Mouse (Mus musculus): ENCODE results near the gene Mcm2. TPM values are rescaled to one million over a fixed set of nuclear protein-coding genes. Genes with fewer than 3 reads are reported as not detected.

The Mcm2 gene
- polyA plus RNA-seq, 1 experiment from 2014 or later, result 119 TPM

GRCm38 (mm10) chr6:88893559-88893958 lies 5.0 kb downstream of the Mcm2 start:
- ATAC-seq (replicated peaks; ENCODE audit: insufficient number of reproducible peaks, low FRiP score, low TSS enrichment), result no peak
- 65% methylated on average over 5 of the region's 5 CpGs for WGBS (ENCODE audit: insufficient replicate concordance)
- H3K4me1 ChIP-seq (ENCODE audit: control insufficient read depth, insufficient read depth, low read length), result peaks cover 12% of the 10 kb centered on the region; the same call in 1 of the 2 replicates
- H3K9me3 ChIP-seq (replicated peaks; ENCODE audit: control insufficient read depth, low read length), result no peaks in the 10 kb centered on the region
- H3K4me3 ChIP-seq (ENCODE audit: low read depth, low read length), result no peak overlapping the region
- peaks cover 53% of the 10 kb centered on the region for H3K36me3 ChIP-seq (ENCODE audit: control insufficient read depth, insufficient read depth, low read length)
- H3K27ac ChIP-seq (ENCODE audit: low read depth, low read length), result no peak overlapping the region
- H3K27me3 ChIP-seq (ENCODE audit: control insufficient read depth, insufficient read depth, low read length), result no peaks in the 10 kb centered on the region
- H3K4me2 ChIP-seq, result no peak overlapping the region
- H3K9ac ChIP-seq (ENCODE audit: low read depth, low read length), result no peak overlapping the region

DNA sequence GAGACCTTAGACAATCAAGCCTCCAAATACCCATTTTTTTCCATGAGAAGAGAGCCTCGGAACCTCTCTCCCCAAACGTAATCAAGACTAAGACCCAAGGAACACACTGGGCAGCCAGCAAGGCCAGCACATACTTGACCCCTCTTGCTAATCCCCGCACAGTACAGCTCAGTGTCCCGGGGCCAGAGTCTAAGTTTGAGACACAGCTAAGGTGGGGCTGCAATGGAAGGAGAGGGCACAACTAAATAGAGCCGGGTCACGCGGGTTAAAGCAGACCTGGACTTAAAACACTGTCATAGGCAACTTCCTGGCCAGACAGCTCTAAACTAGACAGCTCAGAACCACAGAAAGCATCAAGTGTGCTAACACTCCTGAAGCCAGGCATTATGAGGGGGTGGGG lies 7.7 kb downstream of the Mcm2 start:
- Histone ChIP-seq H3K9ac (ENCODE audit: low read depth, low read length) (no peak overlapping the region), H3K4me2 (no peak overlapping the region), H3K36me3 (ENCODE audit: control insufficient read depth, insufficient read depth, low read length) (peaks cover 77% of the 10 kb centered on the region), H3K9me3 (replicated peaks; ENCODE audit: control insufficient read depth, low read length) (no peaks in the 10 kb centered on the region), H3K27ac (ENCODE audit: low read depth, low read length) (no peak overlapping the region), H3K4me3 (ENCODE audit: low read depth, low read length) (no peak overlapping the region), H3K27me3 (ENCODE audit: control insufficient read depth, insufficient read depth, low read length) (no peaks in the 10 kb centered on the region), H3K4me1 (ENCODE audit: control insufficient read depth, insufficient read depth, low read length) (peaks cover 2% of the 10 kb centered on the region; the same call in 1 of the 2 replicates)
- ATAC-seq (replicated peaks; ENCODE audit: insufficient number of reproducible peaks, low FRiP score, low TSS enrichment), result no peak
- 84% methylated on average over 7 of the region's 7 CpGs for WGBS (ENCODE audit: insufficient replicate concordance)

DNA sequence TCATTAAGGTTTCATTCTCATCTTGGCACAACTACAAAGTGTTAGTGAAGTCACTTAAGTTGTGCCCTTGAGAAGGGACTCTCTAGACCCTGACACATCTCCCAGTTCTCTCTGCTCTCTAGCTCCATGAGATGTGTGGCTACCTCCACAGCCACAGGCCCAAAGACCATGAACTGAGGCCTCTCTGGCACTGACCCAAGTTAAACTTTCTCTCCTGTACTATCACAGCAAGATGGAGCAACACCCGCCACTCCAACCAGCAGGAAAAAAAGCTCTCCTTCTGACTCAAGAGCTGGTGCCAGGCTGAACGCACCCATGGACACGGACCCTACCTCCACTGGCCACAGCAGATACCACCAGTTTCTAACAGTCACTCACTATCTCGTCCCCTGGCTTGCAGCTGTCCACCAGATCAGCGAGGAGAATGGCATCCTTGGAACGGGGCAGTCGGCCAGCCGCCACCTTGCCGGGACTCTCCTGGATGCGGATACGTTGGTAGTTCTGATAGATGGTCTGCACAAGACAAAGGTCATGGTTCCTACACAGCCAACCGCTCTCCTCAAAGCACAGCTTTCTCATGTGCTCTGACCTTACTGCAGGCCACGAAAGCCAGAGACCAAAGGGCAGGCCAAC lies 9.1 kb downstream of the Mcm2 start:
- WGBS (ENCODE audit: insufficient replicate concordance), result 87% methylated on average over 13 of the region's 13 CpGs
- Histone ChIP-seq H3K27ac (ENCODE audit: low read depth, low read length) (no peak overlapping the region), H3K4me1 (ENCODE audit: control insufficient read depth, insufficient read depth, low read length) (no peaks in the 10 kb centered on the region), H3K4me2 (no peak overlapping the region), H3K4me3 (ENCODE audit: low read depth, low read length) (no peak overlapping the region), H3K36me3 (ENCODE audit: control insufficient read depth, insufficient read depth, low read length) (peaks cover 76% of the 10 kb centered on the region), H3K9ac (ENCODE audit: low read depth, low read length) (no peak overlapping the region), H3K9me3 (replicated peaks; ENCODE audit: control insufficient read depth, low read length) (no peaks in the 10 kb centered on the region), H3K27me3 (ENCODE audit: control insufficient read depth, insufficient read depth, low read length) (no peaks in the 10 kb centered on the region)
- ATAC-seq (replicated peaks; ENCODE audit: insufficient number of reproducible peaks, low FRiP score, low TSS enrichment), result no peak

GRCm38 (mm10) chr6:88886417-88886967 lies 12.1 kb downstream of the Mcm2 start:
- no peaks in the 10 kb centered on the region for H3K9me3 ChIP-seq (replicated peaks; ENCODE audit: control insufficient read depth, low read length)
- H3K27me3 ChIP-seq (ENCODE audit: control insufficient read depth, insufficient read depth, low read length), result no peaks in the 10 kb centered on the region
- no peak overlapping the region for H3K4me2 ChIP-seq
- no peak overlapping the region for H3K27ac ChIP-seq (ENCODE audit: low read depth, low read length)
- ATAC-seq (replicated peaks; ENCODE audit: insufficient number of reproducible peaks, low FRiP score, low TSS enrichment), result no peak
- no peaks in the 10 kb centered on the region for H3K4me1 ChIP-seq (ENCODE audit: control insufficient read depth, insufficient read depth, low read length)
- WGBS (ENCODE audit: insufficient replicate concordance), result 94% methylated on average over 2 of the region's 2 CpGs
- no peak overlapping the region for H3K9ac ChIP-seq (ENCODE audit: low read depth, low read length)
- H3K4me3 ChIP-seq (ENCODE audit: low read depth, low read length), result no peak overlapping the region
- H3K36me3 ChIP-seq (ENCODE audit: control insufficient read depth, insufficient read depth, low read length), result peaks cover 58% of the 10 kb centered on the region

- Histone ChIP-seq H3K9me3 (replicated peaks; ENCODE audit: control insufficient read depth, low read length) (no peaks in the 10 kb centered on the region), H3K36me3 (ENCODE audit: control insufficient read depth, insufficient read depth, low read length) (peaks cover 51% of the 10 kb centered on the region), H3K27ac (ENCODE audit: low read depth, low read length) (no peak overlapping the region), H3K9ac (ENCODE audit: low read depth, low read length) (no peak overlapping the region), H3K4me1 (ENCODE audit: control insufficient read depth, insufficient read depth, low read length) (no peaks in the 10 kb centered on the region), H3K27me3 (ENCODE audit: control insufficient read depth, insufficient read depth, low read length) (no peaks in the 10 kb centered on the region), H3K4me3 (ENCODE audit: low read depth, low read length) (no peak overlapping the region), H3K4me2 (no peak overlapping the region)
- no peak for ATAC-seq (replicated peaks; ENCODE audit: insufficient number of reproducible peaks, low FRiP score, low TSS enrichment)
- WGBS (ENCODE audit: insufficient replicate concordance), result 95% methylated on average over 12 of the region's 12 CpGs
Measured at GRCm38 (mm10) chr6:88885644-88886416, 12.8 kb downstream of the Mcm2 start.

DNA sequence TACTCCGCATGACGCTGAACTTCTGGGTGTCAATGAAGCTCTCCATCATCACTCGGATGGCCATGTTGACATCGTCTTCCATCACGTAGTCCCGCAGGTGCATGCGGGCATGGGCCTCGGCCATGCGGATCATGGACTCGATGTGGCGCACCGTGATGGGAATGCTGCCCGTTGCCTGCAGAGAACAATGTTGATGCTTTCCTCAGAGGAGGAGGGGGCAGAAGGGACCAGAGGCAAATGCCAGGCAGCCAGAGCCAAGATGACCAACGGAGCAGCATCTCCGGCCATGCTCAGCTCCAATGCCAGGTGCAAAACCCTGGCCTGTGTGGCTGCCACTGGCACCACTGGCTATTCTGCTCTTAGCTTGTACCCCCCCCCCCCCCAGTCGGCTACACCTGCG lies 13.9 kb downstream of the Mcm2 start:
- no peak overlapping the region for H3K4me2 ChIP-seq
- no peak overlapping the region for H3K9ac ChIP-seq (ENCODE audit: low read depth, low read length)
- peaks cover 41% of the 10 kb centered on the region for H3K36me3 ChIP-seq (ENCODE audit: control insufficient read depth, insufficient read depth, low read length)
- H3K9me3 ChIP-seq (replicated peaks; ENCODE audit: control insufficient read depth, low read length), result no peaks in the 10 kb centered on the region
- no peak for ATAC-seq (replicated peaks; ENCODE audit: insufficient number of reproducible peaks, low FRiP score, low TSS enrichment)
- H3K27me3 ChIP-seq (ENCODE audit: control insufficient read depth, insufficient read depth, low read length), result no peaks in the 10 kb centered on the region
- no peaks in the 10 kb centered on the region for H3K4me1 ChIP-seq (ENCODE audit: control insufficient read depth, insufficient read depth, low read length)
- 92% methylated on average over 17 of the region's 17 CpGs for WGBS (ENCODE audit: insufficient replicate concordance)
- H3K4me3 ChIP-seq (ENCODE audit: low read depth, low read length), result no peak overlapping the region
- no peak overlapping the region for H3K27ac ChIP-seq (ENCODE audit: low read depth, low read length)

DNA sequence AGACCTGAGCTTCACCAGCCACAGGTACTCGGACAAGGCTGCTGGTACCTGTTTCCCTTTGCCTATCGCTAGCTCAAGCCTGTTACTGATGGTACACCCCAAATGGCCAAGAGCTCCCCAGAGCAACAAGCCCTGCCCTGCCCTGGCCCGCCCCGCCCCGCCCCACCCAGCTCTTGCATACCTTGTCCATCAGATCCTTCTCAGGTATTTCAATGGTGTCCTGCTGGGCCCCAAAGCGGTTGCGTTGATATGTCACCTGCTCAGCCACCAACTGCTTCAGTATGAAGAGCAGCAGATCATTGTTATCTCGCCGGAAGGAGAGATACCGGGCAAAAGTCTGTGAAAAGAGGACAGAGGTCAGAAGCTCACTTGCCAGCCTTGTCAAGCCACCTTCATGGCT lies 14.4 kb downstream of the Mcm2 start:
- Histone ChIP-seq H3K4me2 (no peak overlapping the region), H3K27me3 (ENCODE audit: control insufficient read depth, insufficient read depth, low read length) (no peaks in the 10 kb centered on the region), H3K27ac (ENCODE audit: low read depth, low read length) (no peak overlapping the region), H3K9ac (ENCODE audit: low read depth, low read length) (no peak overlapping the region), H3K36me3 (ENCODE audit: control insufficient read depth, insufficient read depth, low read length) (peaks cover 41% of the 10 kb centered on the region), H3K4me3 (ENCODE audit: low read depth, low read length) (no peak overlapping the region), H3K9me3 (replicated peaks; ENCODE audit: control insufficient read depth, low read length) (no peaks in the 10 kb centered on the region), H3K4me1 (ENCODE audit: control insufficient read depth, insufficient read depth, low read length) (no peaks in the 10 kb centered on the region)
- ATAC-seq (replicated peaks; ENCODE audit: insufficient number of reproducible peaks, low FRiP score, low TSS enrichment), result no peak
- WGBS (ENCODE audit: insufficient replicate concordance), result 85% methylated on average over 10 of the region's 10 CpGs

DNA sequence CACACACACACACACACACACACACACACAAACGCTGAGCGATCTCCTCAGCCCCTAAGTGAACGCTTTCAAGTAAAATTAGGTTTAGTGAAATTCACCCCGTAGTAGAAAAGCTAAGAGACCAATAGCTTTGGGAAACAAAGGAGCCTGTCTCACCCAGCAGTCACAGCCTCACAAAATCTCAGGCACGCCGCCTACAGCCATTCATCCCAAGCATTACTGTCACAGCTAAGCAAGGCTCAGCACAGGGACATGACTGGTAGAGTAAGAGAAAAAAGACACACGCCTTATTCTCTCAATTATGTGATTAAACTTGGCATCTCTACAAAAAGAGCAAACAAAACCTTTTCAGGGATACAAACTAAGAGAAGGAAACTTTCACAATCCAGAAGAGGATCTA lies 17.2 kb downstream of the Mcm2 start:
- Histone ChIP-seq H3K4me1 (ENCODE audit: control insufficient read depth, insufficient read depth, low read length) (no peaks in the 10 kb centered on the region), H3K9ac (ENCODE audit: low read depth, low read length) (no peak overlapping the region), H3K4me3 (ENCODE audit: low read depth, low read length) (no peak overlapping the region), H3K9me3 (replicated peaks; ENCODE audit: control insufficient read depth, low read length) (no peaks in the 10 kb centered on the region), H3K27ac (ENCODE audit: low read depth, low read length) (no peak overlapping the region), H3K4me2 (no peak overlapping the region), H3K27me3 (ENCODE audit: control insufficient read depth, insufficient read depth, low read length) (no peaks in the 10 kb centered on the region), H3K36me3 (ENCODE audit: control insufficient read depth, insufficient read depth, low read length) (peaks cover 18% of the 10 kb centered on the region)
- WGBS (ENCODE audit: insufficient replicate concordance), result 86% methylated on average over 7 of the region's 7 CpGs
- no peak for ATAC-seq (replicated peaks; ENCODE audit: insufficient number of reproducible peaks, low FRiP score, low TSS enrichment)
